Mouse (Mus musculus) gonadal fat pad, adult 2 months (tissue): Measurements from ENCODE around the gene Ccl6. TPM values are rescaled to one million over a fixed set of nuclear protein-coding genes. Genes with fewer than 3 reads are reported as not detected.

Source experiments
- DNase-seq: peaks from one replicate; pipeline ENCODE4 v3.0.0-alpha.2; 2012; ENCODE audit warnings: low read depth
- polyA plus RNA-seq: library from polyadenylated mRNA; depleted of rRNA; stranded (reverse); fragments of >200 nt; gene quantifications from 2 replicates; pipeline ENCODE4 v1.2.3, GENCODE M21; 2012; rRNA removed

Ccl6 gene
- polyA plus RNA-seq: 22.6 and 37.3 TPM in 2 replicates

- DNase-seq: no peak
These were observed at the start of gene Ccl6 for GRCm38 (mm10) chr11:83592853-83593252. TSS of gene Ccl6 (minus strand) at chr11:83593087.

- no peak for DNase-seq
These were observed 48.3 kb upstream of the Ccl6 start for GRCm38 (mm10) chr11:83641216-83641615.

GRCm38 (mm10) chr11:83640141-83640540 lies 47.3 kb upstream of the Ccl6 start:
- DNase-seq: no peak

- DNase-seq: no peak
These were observed 46.6 kb upstream of the Ccl6 start for GRCm38 (mm10) chr11:83639533-83639932.

- no peak for DNase-seq
These were observed 46.0 kb upstream of the Ccl6 start for GRCm38 (mm10) chr11:83638934-83639333.

GRCm38 (mm10) chr11:83636742-83637235 lies 43.9 kb upstream of the Ccl6 start:
- DNase-seq: no peak

GRCm38 (mm10) chr11:83634898-83635297 lies 42.0 kb upstream of the Ccl6 start:
- no peak for DNase-seq

GRCm38 (mm10) chr11:83634425-83634824 lies 41.5 kb upstream of the Ccl6 start:
- DNase-seq: no peak

- no peak for DNase-seq
These were observed 39.9 kb upstream of the Ccl6 start for GRCm38 (mm10) chr11:83632744-83633143.

GRCm38 (mm10) chr11:83631065-83631464 lies 38.2 kb upstream of the Ccl6 start:
- no peak for DNase-seq

- DNase-seq: no peak
These were observed 37.7 kb upstream of the Ccl6 start for GRCm38 (mm10) chr11:83630630-83631029.

GRCm38 (mm10) chr11:83628808-83629207 lies 35.9 kb upstream of the Ccl6 start:
- DNase-seq: no peak

GRCm38 (mm10) chr11:83623586-83623985 lies 30.7 kb upstream of the Ccl6 start:
- DNase-seq: no peak

- no peak for DNase-seq
These were observed 26.1 kb upstream of the Ccl6 start for GRCm38 (mm10) chr11:83619037-83619436.

- no peak for DNase-seq
These were observed 25.4 kb upstream of the Ccl6 start for GRCm38 (mm10) chr11:83618238-83618637.

- DNase-seq: no peak
These were observed 23.7 kb upstream of the Ccl6 start for GRCm38 (mm10) chr11:83616586-83616985.

- no peak for DNase-seq
These were observed 18.0 kb upstream of the Ccl6 start for GRCm38 (mm10) chr11:83610900-83611299.

GRCm38 (mm10) chr11:83606396-83606795 lies 13.5 kb upstream of the Ccl6 start:
- no peak for DNase-seq

- no peak for DNase-seq
These were observed 12.6 kb upstream of the Ccl6 start for GRCm38 (mm10) chr11:83605535-83605934.

GRCm38 (mm10) chr11:83604698-83605097 lies 11.8 kb upstream of the Ccl6 start:
- no peak for DNase-seq

GRCm38 (mm10) chr11:83603399-83603798 lies 10.5 kb upstream of the Ccl6 start:
- no peak for DNase-seq

GRCm38 (mm10) chr11:83600576-83600975 lies 7.7 kb upstream of the Ccl6 start:
- DNase-seq: no peak

GRCm38 (mm10) chr11:83598991-83599390 lies 6.1 kb upstream of the Ccl6 start:
- no peak for DNase-seq

- DNase-seq: no peak
These were observed 5.4 kb upstream of the Ccl6 start for GRCm38 (mm10) chr11:83598207-83598837.
